Mouse (Mus musculus): ENCODE results near the gene Rabggtb. TPM values are rescaled to one million over a fixed set of nuclear protein-coding genes. Genes with fewer than 3 reads are reported as not detected.

Gene Rabggtb
- total RNA-seq (2023), result 10 to 100 TPM; 26.6 to 36.1 TPM

GRCm38 (mm10) chr3:153912546-153913509, at the start of gene Rabggtb:
TSS of gene Rabggtb (minus strand) at chr3:153913009.

GRCm38 (mm10) chr3:153944335-153944990, 31.7 kb upstream of the Rabggtb start, which contains the start of gene Acadm:
TSS of gene Acadm (minus strand) at chr3:153944632.

GRCm38 (mm10) chr3:153906136-153906871, 6.5 kb downstream of the Rabggtb start, which contains the start of gene Msh4:
TSS of gene Msh4 (minus strand) at chr3:153906138.

Other genes with a start within 250 kb of the Rabggtb start
- gene St6galnac3, start 187.8 kb downstream of the Rabggtb start, total RNA-seq (2023), result 1 to 10 TPM; 2.1 to 3.5 TPM
- gene Asb17, start 68.8 kb downstream of the Rabggtb start, total RNA-seq (2023), result under 1 TPM in 1 of 2 experiments, not detected in 1; 0.72 TPM
- gene Msh4, start 6.9 kb downstream of the Rabggtb start, total RNA-seq (2023), result under 1 TPM; 0.20 to 0.26 TPM
- 10 to 100 TPM; 32.2 to 36.6 TPM for gene Acadm, start 31.6 kb upstream of the Rabggtb start, total RNA-seq (2023)
- not detected for gene Slc44a5, start 60.4 kb upstream of the Rabggtb start, total RNA-seq (2023)